Comparison of ENCODE assay signal across 9 mouse cellular contexts in genomic region chr7:45730727-45731431, GRCm38 (mm10). TPM values are rescaled to one million over a fixed set of nuclear protein-coding genes. Genes with fewer than 3 reads are reported as not detected.
A peak's percentile ranks its signal among the peaks of the same experiment; 100 is the strongest.
DNase-seq lines count a peak whose midpoint lies in the region; ATAC-seq and TF ChIP-seq lines count a peak whose summit lies in the region.
"Had no signal": no experiment of that assay in that cellular context is flagged by ENCODE, and none has a peak within 500 bp of the region (broad histone marks: within the 10 kb centered on the region; RNA-seq: fewer than 3 reads in every experiment).

No protein-coding gene starts in this region.

- H3K4me2 ChIP-seq in heart, embryonic 11.5 days: no peak overlapping the region; the same call in 1 of the 2 replicates
- H3K4me2 ChIP-seq in hindbrain, embryonic 12.5 days (replicated peaks): no peak overlapping the region
- no peak overlapping the region for H3K4me2 ChIP-seq in liver, embryonic 11.5 days
- H3K4me2 ChIP-seq: neural tube, embryonic 13.5 days had no signal

- no peaks in the 10 kb centered on the region for H3K9me3 ChIP-seq in heart, embryonic 11.5 days (replicated peaks; ENCODE audit: control insufficient read depth, low read length)
- no peaks in the 10 kb centered on the region for H3K9me3 ChIP-seq in hindbrain, embryonic 12.5 days (replicated peaks)
- H3K9me3 ChIP-seq in liver, embryonic 11.5 days (ENCODE audit: control insufficient read depth, low read length): no peaks in the 10 kb centered on the region
- H3K9me3 ChIP-seq: neural tube, embryonic 13.5 days had no signal

- peaks cover 5% of the 10 kb centered on the region; the same call in 1 of the 2 replicates for H3K36me3 ChIP-seq in heart, embryonic 11.5 days (ENCODE audit: control insufficient read depth, insufficient read depth, low read length)
- H3K36me3 ChIP-seq in hindbrain, embryonic 12.5 days: peaks cover 20% of the 10 kb centered on the region
- H3K36me3 ChIP-seq in liver, embryonic 11.5 days (ENCODE audit: control insufficient read depth, insufficient read depth, low read length): peaks cover 13% of the 10 kb centered on the region; the same call in 1 of the 2 replicates

- no peak overlapping the region for H3K27ac ChIP-seq in heart, embryonic 11.5 days (ENCODE audit: low read depth, low read length)
- 0 out of 2 replicates have a peak overlapping the region, but pooled peaks have one; percentile 30 for H3K27ac ChIP-seq in hindbrain, embryonic 12.5 days
- H3K27ac ChIP-seq in liver, embryonic 11.5 days (ENCODE audit: low read depth, low read length): no peak overlapping the region
- no peak overlapping the region for H3K27ac ChIP-seq in olfactory bulb, adult 2 months (ENCODE audit: insufficient read depth, low read depth, low read length)
- H3K27ac ChIP-seq: neural tube, embryonic 13.5 days had no signal

- intact Hi-C loops in heart, postnatal 25 days (cut with DNase I): no loop called here

- in situ Hi-C loops in Patski (cut with MboI; ENCODE audit: low pct_unique_long_range_greater_than_20kb): loop anchor here (5.0 kb wide), 1 partner anchor 281 kb away; no protein-coding TSS in a partner anchor

- TF ChIP-seq POLR2A in olfactory bulb, adult 2 months (IDR thresholded peaks at IDR 0.05; ENCODE audit: insufficient read depth, low read depth, low read length): no peak

- no peaks in the 10 kb centered on the region for H3K27me3 ChIP-seq in heart, embryonic 11.5 days (ENCODE audit: control insufficient read depth, insufficient read depth, low read length)
- no peaks in the 10 kb centered on the region for H3K27me3 ChIP-seq in Patski
- no peaks in the 10 kb centered on the region for H3K27me3 ChIP-seq in hindbrain, embryonic 12.5 days
- H3K27me3 ChIP-seq in liver, embryonic 11.5 days (replicated peaks; ENCODE audit: control insufficient read depth, insufficient read depth, low read length): no peaks in the 10 kb centered on the region
- H3K27me3 ChIP-seq: neural tube, embryonic 13.5 days had no signal

- no peak for DNase-seq in heart, postnatal 25 days (ENCODE audit: low spot score)
- no peak for DNase-seq in Patski (ENCODE audit: low read depth, low spot score)
- peak; percentile 75 for DNase-seq in liver, embryonic 11.5 days (ENCODE audit: low spot score)
- DNase-seq in cerebellum, postnatal 36 days: no peak
- DNase-seq in right cerebral cortex, postnatal 14 days: no peak

- WGBS in heart, embryonic 11.5 days (ENCODE audit: insufficient replicate concordance): 14% methylated on average over 16 of the region's 16 CpGs
- 15% methylated on average over 16 of the region's 16 CpGs for WGBS in hindbrain, embryonic 12.5 days
- 23% methylated on average over 16 of the region's 16 CpGs for whole genome bisulfite sequencing in liver, embryonic 11.5 days
- WGBS in olfactory bulb, adult 2 months: 37% methylated on average over 16 of the region's 16 CpGs

- no peak for TF ChIP-seq CTCF in Patski (IDR thresholded peaks at IDR 0.05)
- peak; percentile 16; the same call in 1 of the 2 replicates for TF ChIP-seq CTCF in olfactory bulb, adult 2 months (IDR thresholded peaks at IDR 0.05; ENCODE audit: insufficient read depth, low read depth, low read length)

- peak overlapping the region; percentile 39; the same call in 1 of the 2 replicates for H3K9ac ChIP-seq in heart, embryonic 11.5 days (ENCODE audit: low read depth, low read length)
- 0 out of 2 replicates have a peak overlapping the region, but pooled peaks have one; percentile 13 for H3K9ac ChIP-seq in hindbrain, embryonic 12.5 days
- H3K9ac ChIP-seq in liver, embryonic 11.5 days (ENCODE audit: low read depth, low read length): no peak overlapping the region
- H3K9ac ChIP-seq: neural tube, embryonic 13.5 days had no signal

- H3K4me1 ChIP-seq in heart, embryonic 11.5 days (ENCODE audit: control insufficient read depth, insufficient read depth, low read length): peaks cover 7% of the 10 kb centered on the region; the same call in 1 of the 2 replicates
- peaks cover 10% of the 10 kb centered on the region for H3K4me1 ChIP-seq in hindbrain, embryonic 12.5 days
- H3K4me1 ChIP-seq in liver, embryonic 11.5 days (replicated peaks; ENCODE audit: control insufficient read depth, insufficient read depth, low read length): peaks cover 15% of the 10 kb centered on the region
- no peaks in the 10 kb centered on the region for H3K4me1 ChIP-seq in olfactory bulb, adult 2 months (ENCODE audit: control insufficient read depth, insufficient read depth, low read length)

- no peak for ATAC-seq in heart, embryonic 11.5 days (replicated peaks; ENCODE audit: insufficient number of reproducible peaks, low FRiP score, low TSS enrichment)
- peak; percentile 51 for ATAC-seq in Patski
- no peak for ATAC-seq in hindbrain, embryonic 12.5 days (ENCODE audit: low FRiP score)
- peak; percentile 34 for ATAC-seq in liver, embryonic 11.5 days (replicated peaks; ENCODE audit: low FRiP score)

- CTCF ChIA-PET in Patski (lab: Charles Lee): interaction anchor here (0.9 kb wide), 1 partner anchor 11 kb away, joined by 3 read pairs; no protein-coding TSS in a partner anchor

- POLR2A ChIA-PET in Patski (lab: Charles Lee): no interaction called here

- H3K4me3 ChIP-seq in heart, embryonic 11.5 days (ENCODE audit: low read depth, low read length): no peak overlapping the region
- no peak overlapping the region for H3K4me3 ChIP-seq in hindbrain, embryonic 12.5 days
- no peak overlapping the region for H3K4me3 ChIP-seq in liver, embryonic 11.5 days (ENCODE audit: low read depth, low read length)
- H3K4me3 ChIP-seq in olfactory bulb, adult 2 months (ENCODE audit: insufficient read depth, low read depth, low read length): no peak overlapping the region
- H3K4me3 ChIP-seq: neural tube, embryonic 13.5 days had no signal

RNA-seq across cellular contexts. Expression of gene Spaca4, which starts 5.3 kb away (rescaled TPM):
- not detected in 2 replicates for polyA plus RNA-seq in heart, embryonic 11.5 days (2014; fragmentation: Nextera tagmentation; extraction: Ambion mirVana)
- not detected for total RNA-seq in heart, postnatal 25 days (2021)
- polyA plus RNA-seq in Patski (2021): not detected
- not detected in 2 replicates for polyA plus RNA-seq in hindbrain, embryonic 12.5 days (2016; fragmentation: Nextera tagmentation; extraction: Ambion mirVana)
- not detected in 2 replicates for polyA plus RNA-seq in liver, embryonic 11.5 days (2014; fragmentation: Nextera tagmentation; extraction: Ambion mirVana)
- not detected in 2 replicates for polyA plus RNA-seq in olfactory bulb, adult 2 months (2012; ENCODE audit: insufficient read depth, insufficient read length, low replicate concordance, missing spikeins)
- polyA plus RNA-seq: neural tube, embryonic 13.5 days had no signal

RNA-seq across cellular contexts. Expression of gene Fam83e, which starts 9.9 kb away (rescaled TPM):
- polyA plus RNA-seq in heart, embryonic 11.5 days (2014; fragmentation: Nextera tagmentation; extraction: Ambion mirVana): 0.58 and 0.67 TPM in 2 replicates
- total RNA-seq in heart, postnatal 25 days (2021): under 1 TPM; 0.20 to 0.34 TPM
- polyA plus RNA-seq in Patski (2021): 0.04 TPM
- polyA plus RNA-seq in hindbrain, embryonic 12.5 days (2016; fragmentation: Nextera tagmentation; extraction: Ambion mirVana): 0.89 and 1.0 TPM in 2 replicates
- polyA plus RNA-seq in liver, embryonic 11.5 days (2014; fragmentation: Nextera tagmentation; extraction: Ambion mirVana): 0.77 and 1.1 TPM in 2 replicates
- not detected in 2 replicates for polyA plus RNA-seq in olfactory bulb, adult 2 months (2012; ENCODE audit: insufficient read depth, insufficient read length, low replicate concordance, missing spikeins)

RNA-seq across cellular contexts. Expression of gene Sphk2, which starts 13.1 kb away (rescaled TPM):
- 13.2 and 17.3 TPM in 2 replicates for polyA plus RNA-seq in heart, embryonic 11.5 days (2014; fragmentation: Nextera tagmentation; extraction: Ambion mirVana)
- total RNA-seq in heart, postnatal 25 days (2021): 10 to 100 TPM; 15.8 to 16.7 TPM
- 28.0 TPM for polyA plus RNA-seq in Patski (2021)
- 28.7 and 30.3 TPM in 2 replicates for polyA plus RNA-seq in hindbrain, embryonic 12.5 days (2016; fragmentation: Nextera tagmentation; extraction: Ambion mirVana)
- polyA plus RNA-seq in liver, embryonic 11.5 days (2014; fragmentation: Nextera tagmentation; extraction: Ambion mirVana): 24.2 and 25.6 TPM in 2 replicates
- polyA plus RNA-seq in olfactory bulb, adult 2 months (2012; ENCODE audit: insufficient read depth, insufficient read length, low replicate concordance, missing spikeins): not detected in 2 replicates

RNA-seq across cellular contexts. Expression of gene Rpl18, which starts 15.6 kb away (rescaled TPM):
- polyA plus RNA-seq in heart, embryonic 11.5 days (2014; fragmentation: Nextera tagmentation; extraction: Ambion mirVana): 764 and 836 TPM in 2 replicates
- total RNA-seq in heart, postnatal 25 days (2021): 100 to 1,000 TPM; 507 to 553 TPM
- polyA plus RNA-seq in Patski (2021): 807 TPM
- polyA plus RNA-seq in hindbrain, embryonic 12.5 days (2016; fragmentation: Nextera tagmentation; extraction: Ambion mirVana): 607 and 682 TPM in 2 replicates
- polyA plus RNA-seq in liver, embryonic 11.5 days (2014; fragmentation: Nextera tagmentation; extraction: Ambion mirVana): 1,405 and 1,469 TPM in 2 replicates
- not detected in 2 replicates for polyA plus RNA-seq in olfactory bulb, adult 2 months (2012; ENCODE audit: insufficient read depth, insufficient read length, low replicate concordance, missing spikeins)

RNA-seq across cellular contexts. Expression of gene Dbp, which starts 26.0 kb away (rescaled TPM):
- 3.3 and 3.5 TPM in 2 replicates for polyA plus RNA-seq in heart, embryonic 11.5 days (2014; fragmentation: Nextera tagmentation; extraction: Ambion mirVana)
- total RNA-seq in heart, postnatal 25 days (2021): 100 to 1,000 TPM in 1 of 2 experiments, 10 to 100 TPM in 1; 13.6 to 153 TPM
- 73.2 TPM for polyA plus RNA-seq in Patski (2021)
- polyA plus RNA-seq in hindbrain, embryonic 12.5 days (2016; fragmentation: Nextera tagmentation; extraction: Ambion mirVana): 4.2 and 5.3 TPM in 2 replicates
- polyA plus RNA-seq in liver, embryonic 11.5 days (2014; fragmentation: Nextera tagmentation; extraction: Ambion mirVana): 1.8 and 1.9 TPM in 2 replicates
- 386 TPM in 1 of 2 replicates, not detected in the other for polyA plus RNA-seq in olfactory bulb, adult 2 months (2012; ENCODE audit: insufficient read depth, insufficient read length, low replicate concordance, missing spikeins)

Comparison
In these comparisons a context has a peak if more than half of its experiments do, and no peak if none do; other contexts are left out.
1. ATAC-seq: peak in Patski (single experiment) and liver, embryonic 11.5 days (single experiment); none in heart, embryonic 11.5 days (single experiment) and hindbrain, embryonic 12.5 days (single experiment).